Comparison of ENCODE assay signal across 8 mouse cellular contexts in genomic region chr1:90972911-90973573, GRCm38 (mm10). TPM values are rescaled to one million over a fixed set of nuclear protein-coding genes. Genes with fewer than 3 reads are reported as not detected.
DNase-seq lines count a peak whose midpoint lies in the region; ATAC-seq and TF ChIP-seq lines count a peak whose summit lies in the region.

No protein-coding gene starts in this region.

- no peaks in the 10 kb centered on the region for H3K36me3 ChIP-seq in ES-E14 (ENCODE audit: control insufficient read depth, insufficient read depth, low read length, poor library complexity, severe bottlenecking)
- no peaks in the 10 kb centered on the region for H3K36me3 ChIP-seq in forebrain, postnatal 0 days (ENCODE audit: insufficient read depth)

- no peaks in the 10 kb centered on the region for H3K9me3 ChIP-seq in ES-E14 (ENCODE audit: control insufficient read depth, insufficient read depth, low read depth, low read length)
- H3K9me3 ChIP-seq in forebrain, postnatal 0 days (ENCODE audit: low read length) = no peaks in the 10 kb centered on the region

- H3K4me3 ChIP-seq in ES-E14 (ENCODE audit: insufficient read depth in 1 of 2, low read depth in 1 of 2, low read length in 2 of 2, poor library complexity in 1 of 2, severe bottlenecking in 1 of 2) = no peak overlapping the region
- H3K4me3 ChIP-seq in forebrain, postnatal 0 days (ENCODE audit: low read depth, low read length) = no peak overlapping the region

- H3K27ac ChIP-seq in ES-E14 (ENCODE audit: insufficient read depth, low read depth, low read length, poor library complexity, severe bottlenecking) = no peak overlapping the region
- no peak overlapping the region for H3K27ac ChIP-seq in forebrain, postnatal 0 days (ENCODE audit: low read depth, low read length)

- in situ Hi-C loops in ES-E14 (cut with MboI; ENCODE audit: low sequenced_read_pairs in 2 of 2, unreplicated experiment in 2 of 2) = loop anchor here (10.0 to 25.0 kb wide), 2 partner anchors 132 to 336 kb away; no protein-coding TSS in a partner anchor

- no peak overlapping the region for H3K9ac ChIP-seq in ES-E14 (ENCODE audit: insufficient read depth, low read depth, low read length, poor library complexity, severe bottlenecking)
- no peak overlapping the region for H3K9ac ChIP-seq in forebrain, postnatal 0 days

- WGBS in forebrain, postnatal 0 days = 16% methylated on average over 9 of the region's 9 CpGs

- peak; percentile 74 for DNase-seq in ES-E14 (ENCODE audit: low read depth, low spot score)
- peak; percentile 75 for DNase-seq in cerebellum, adult 11-12 months
- DNase-seq in forebrain, postnatal 0 days = peak; percentile 93
- DNase-seq in heart, postnatal 4 days = peak; percentile 99
- peak; percentile 83 to 96 for DNase-seq in layer of hippocampus, adult 8-10 months (ENCODE audit: low spot score in 2 of 2)
- peak; percentile 97 for DNase-seq in lung, postnatal 10 days
- peak; percentile 98 for DNase-seq in ovary, postnatal 14 days (ENCODE audit: low spot score)
- DNase-seq in thymus, postnatal 14 days = peak; percentile 91

- peak; percentile 84 for ATAC-seq in forebrain, postnatal 0 days

- peaks cover 0 to 5% of the 10 kb centered on the region in 2 experiments; a peak in 1 of 4 replicates for H3K4me1 ChIP-seq in ES-E14 (ENCODE audit: control insufficient read depth in 2 of 2, insufficient read depth in 2 of 2, low read length in 2 of 2, poor library complexity in 1 of 2)
- peaks cover 14% of the 10 kb centered on the region; the same call in 1 of the 2 replicates for H3K4me1 ChIP-seq in forebrain, postnatal 0 days (ENCODE audit: insufficient read depth)

- TF ChIP-seq CTCF in forebrain, postnatal 0 days (IDR thresholded peaks at IDR 0.05; ENCODE audit: low read depth) = peak; percentile 98

- no peak overlapping the region for H3K4me2 ChIP-seq in forebrain, postnatal 0 days (ENCODE audit: low read depth)

- 0 out of 2 replicates have a peak, but pooled peaks cover 5% of the 10 kb centered on the region for H3K27me3 ChIP-seq in forebrain, postnatal 0 days (ENCODE audit: insufficient read depth, low read length)

TF ChIP-seq in ES-E14, 5 proteins besides CTCF, POLR2A, EP300 and RAD21:
- TF ChIP-seq ZC3H11A (IDR thresholded peaks at IDR 0.05; ENCODE audit: borderline replicate concordance, low read depth, low read length) (peak; percentile 80; the same call in 1 of the 2 replicates), HCFC1 (IDR thresholded peaks at IDR 0.05; ENCODE audit: borderline replicate concordance, insufficient read depth, low read length) (no peak), CHD2 (IDR thresholded peaks at IDR 0.05; ENCODE audit: low read depth, low read length) (no peak), MAFK (IDR thresholded peaks at IDR 0.05; ENCODE audit: insufficient read depth, low read depth, low read length) (no peak), ZNF384 (IDR thresholded peaks at IDR 0.05; ENCODE audit: low read depth, low read length) (no peak)

RNA-seq across cellular contexts. Expression of gene Rab17, which starts 3.6 kb away (rescaled TPM):
- total RNA-seq in ES-E14 (2012; rRNA removed) = 0.62 and 0.63 TPM in 2 replicates
- total RNA-seq in forebrain, postnatal 0 days (2014; rRNA removed) = 0.15 and 0.62 TPM in 2 replicates
- 0.30 TPM in 1 of 2 replicates, not detected in the other for polyA plus RNA-seq in forebrain, postnatal 0 days (2015; fragmentation: Nextera tagmentation; extraction: Ambion mirVana)
- 1 to 10 TPM; 4.3 to 5.1 TPM for total RNA-seq in heart, postnatal 4 days (2021)
- not detected for total RNA-seq in layer of hippocampus, adult 8-10 months (2022)

RNA-seq across cellular contexts. Expression of gene Prlh, which starts 20.1 kb away (rescaled TPM):
- total RNA-seq in ES-E14 (2012; rRNA removed) = not detected in 2 replicates
- not detected in 2 replicates for total RNA-seq in forebrain, postnatal 0 days (2014; rRNA removed)
- not detected in 2 replicates for polyA plus RNA-seq in forebrain, postnatal 0 days (2015; fragmentation: Nextera tagmentation; extraction: Ambion mirVana)
- total RNA-seq in heart, postnatal 4 days (2021) = not detected
- total RNA-seq in layer of hippocampus, adult 8-10 months (2022) = not detected

RNA-seq across cellular contexts. Expression of gene Lrrfip1, which starts 25.5 kb away (rescaled TPM):
- 20.5 and 31.5 TPM in 2 replicates for total RNA-seq in ES-E14 (2012; rRNA removed)
- total RNA-seq in forebrain, postnatal 0 days (2014; rRNA removed) = 52.4 and 55.4 TPM in 2 replicates
- polyA plus RNA-seq in forebrain, postnatal 0 days (2015; fragmentation: Nextera tagmentation; extraction: Ambion mirVana) = 56.9 and 62.0 TPM in 2 replicates
- total RNA-seq in heart, postnatal 4 days (2021) = 100 to 1,000 TPM; 214 to 233 TPM
- 10 to 100 TPM; 66.2 to 83.0 (median 73.9) TPM for total RNA-seq in layer of hippocampus, adult 8-10 months (2022)

RNA-seq across cellular contexts. Expression of gene Mlph, which starts 58.2 kb away (rescaled TPM):
- total RNA-seq in ES-E14 (2012; rRNA removed) = 0.11 and 0.36 TPM in 2 replicates
- 0.14 and 0.38 TPM in 2 replicates for total RNA-seq in forebrain, postnatal 0 days (2014; rRNA removed)
- 0.19 and 0.33 TPM in 2 replicates for polyA plus RNA-seq in forebrain, postnatal 0 days (2015; fragmentation: Nextera tagmentation; extraction: Ambion mirVana)
- 1 to 10 TPM; 1.0 TPM for total RNA-seq in heart, postnatal 4 days (2021)
- 1 to 10 TPM; 1.6 to 5.2 (median 3.5) TPM for total RNA-seq in layer of hippocampus, adult 8-10 months (2022)
